Mouse (Mus musculus) kidney, embryonic 14.5 days (tissue): Measurements from ENCODE around the gene Gm21828. TPM values are rescaled to one million over a fixed set of nuclear protein-coding genes. Genes with fewer than 3 reads are reported as not detected.
"Not testable (repeated sequence)": the region's sequence is repeated elsewhere in the genome, so short reads cannot be mapped to it uniquely, and the experiment has no call there.

Source experiments
- ATAC-seq: fragments of 200-750 bp; cut with Nextera tagmentation; 2 replicates; pipeline ENCODE4 v1.8.0; 2017; ENCODE audit warnings: moderate number of reproducible peaks, mild to moderate bottlenecking, moderate TSS enrichment, moderate library complexity; ENCODE audit not compliant: low FRiP score, low TSS enrichment
- H3K27ac ChIP-seq: fragments of 300-500 bp; sonication (generic); 2 replicates; pipeline ENCODE4 v1.5.1; 2014; ENCODE audit warnings: low read depth, mild to moderate bottlenecking, low read length, moderate library complexity, mixed read lengths
- H3K27me3 ChIP-seq: fragments of 300-500 bp; sonication (generic); 2 replicates; pipeline ENCODE4 v1.6.1; 2014; ENCODE audit warnings: mild to moderate bottlenecking, low read length; ENCODE audit not compliant: control insufficient read depth, insufficient read depth
- H3K36me3 ChIP-seq: fragments of 300-500 bp; sonication (generic); 2 replicates; pipeline ENCODE4 v1.6.1; 2014; ENCODE audit warnings: low read length, mixed read lengths; ENCODE audit not compliant: control insufficient read depth, insufficient read depth
- H3K4me1 ChIP-seq: fragments of 300-500 bp; sonication (generic); 2 replicates; pipeline ENCODE4 v1.6.1; 2014; ENCODE audit warnings: low read length, mixed read lengths; ENCODE audit not compliant: control insufficient read depth, insufficient read depth
- H3K4me2 ChIP-seq: fragments of 300-500 bp; sonication (generic); replicated peaks from 2 replicates; pipeline ENCODE4 v1.6.1; 2014; ENCODE audit warnings: low read depth, mild to moderate bottlenecking, low read length
- H3K4me3 ChIP-seq: fragments of 300-500 bp; sonication (generic); 2 replicates; pipeline ENCODE4 v1.5.1; 2014; ENCODE audit warnings: mild to moderate bottlenecking, low read length
- H3K9ac ChIP-seq: fragments of 300-500 bp; sonication (generic); 2 replicates; pipeline ENCODE4 v1.6.1; 2014; ENCODE audit warnings: low read depth, mild to moderate bottlenecking, low read length, moderate library complexity
- H3K9me3 ChIP-seq: fragments of 300-500 bp; sonication (generic); 2 replicates; pipeline ENCODE4 v1.6.1; 2016; ENCODE audit warnings: low read length; ENCODE audit not compliant: control insufficient read depth
- WGBS: fragments of 180-500 bp; shearing (Covaris S2); extraction: QIAGEN DNeasy Blood & Tissue Kit; methylation state at CpG from one replicate; pipeline ENCODE4 v1.1.7; 2014; 5-methylcytosine and 5-hydroxymethylcytosine counted together
- polyA plus RNA-seq: library from polyadenylated mRNA; unstranded; fragments of >200 nt; fragmentation: Nextera tagmentation; extraction: Ambion mirVana; gene quantifications from 2 replicates; pipeline ENCODE4 v1.2.1, GENCODE M21; 2014

Gm21828 gene
- not detected in 2 replicates for polyA plus RNA-seq

- not testable (repeated sequence) for H3K27ac ChIP-seq, H3K9ac ChIP-seq, H3K4me2 ChIP-seq, H3K4me1 ChIP-seq, H3K4me3 ChIP-seq, ATAC-seq, H3K9me3 ChIP-seq, H3K36me3 ChIP-seq, H3K27me3 ChIP-seq
- no CpG with 5 or more reads among the region's 3 CpGs for WGBS
These were observed at the start of gene Gm21828 for GRCm38 (mm10) chrY:13223828-13224227. Gene Gm21828, minus strand, starts transcription at chrY:13223928.

- not testable (repeated sequence) for H3K9me3 ChIP-seq, H3K9ac ChIP-seq, H3K4me2 ChIP-seq, H3K27ac ChIP-seq, H3K36me3 ChIP-seq, H3K27me3 ChIP-seq, H3K4me1 ChIP-seq, ATAC-seq, H3K4me3 ChIP-seq
These were observed 28.4 kb upstream of the Gm21828 start, which contains the start of the genes Gm21440 and Gm21454 for GRCm38 (mm10) chrY:13252091-13252490. Gene Gm21440, plus strand, starts transcription at chrY:13252391. Gene Gm21454, plus strand, starts transcription at chrY:13252442.

Other genes starting within 250 kb of the Gm21828 start
- gene Gm20807, start 181.0 kb downstream of the Gm21828 start, polyA plus RNA-seq, result not detected in 2 replicates
- gene Gm21891, start 90.4 kb downstream of the Gm21828 start, polyA plus RNA-seq, result not detected in 2 replicates
- gene Gm21425, start 62.0 kb downstream of the Gm21828 start, polyA plus RNA-seq, result not detected in 2 replicates
- not detected in 2 replicates for gene Gm21440, start 28.5 kb upstream of the Gm21828 start, polyA plus RNA-seq
- not detected in 2 replicates for gene Gm21454, start 28.5 kb upstream of the Gm21828 start, polyA plus RNA-seq
- gene Gm21725, start 125.1 kb upstream of the Gm21828 start, polyA plus RNA-seq, result not detected in 2 replicates
- not detected in 2 replicates for gene Gm21866, start 241.7 kb upstream of the Gm21828 start, polyA plus RNA-seq